Mouse (Mus musculus) lung, postnatal 0 days (tissue): ENCODE data around the gene Slc12a7. TPM values are rescaled to one million over a fixed set of nuclear protein-coding genes. Genes with fewer than 3 reads are reported as not detected.
"Not testable (repeated sequence)": the region's sequence is repeated elsewhere in the genome, so short reads cannot be mapped to it uniquely, and the experiment has no call there.

Experiments
- ATAC-seq: fragments of 200-750 bp; cut with Nextera tagmentation; 2 replicates; pipeline ENCODE4 v1.8.0; 2017; ENCODE audit warnings: moderate library complexity
- DNase-seq: peaks from one replicate; pipeline ENCODE4 v3.0.0-alpha.2; 2016; ENCODE audit warnings: low spot score
- H3K27ac ChIP-seq: fragments of 300-500 bp; sonication (generic); 2 replicates; pipeline ENCODE4 v1.5.1; 2014; ENCODE audit warnings: antibody characterized with exemption, mild to moderate bottlenecking, low read length, mixed read lengths
- H3K27me3 ChIP-seq: fragments of 300-500 bp; sonication (generic); replicated peaks from 2 replicates; pipeline ENCODE4 v1.6.1; 2014; ENCODE audit warnings: low read length, mixed read lengths; ENCODE audit not compliant: insufficient read depth
- H3K36me3 ChIP-seq: fragments of 300-500 bp; sonication (generic); 2 replicates; pipeline ENCODE4 v1.6.1; 2014; ENCODE audit warnings: low read length, mixed read lengths; ENCODE audit not compliant: insufficient read depth
- H3K4me1 ChIP-seq: fragments of 300-500 bp; sonication (generic); 2 replicates; pipeline ENCODE4 v1.6.1; 2014; ENCODE audit warnings: antibody characterized with exemption, low read depth, low read length, mixed read lengths; ENCODE audit not compliant: insufficient read depth
- H3K4me2 ChIP-seq: fragments of 300-500 bp; sonication (generic); replicated peaks from 2 replicates; pipeline ENCODE4 v1.6.1; 2014; ENCODE audit warnings: low read depth, mild to moderate bottlenecking, low read length, moderate library complexity, mixed read lengths
- H3K4me3 ChIP-seq: fragments of 300-500 bp; sonication (generic); 2 replicates; pipeline ENCODE4 v1.5.1; 2014; ENCODE audit warnings: low read depth, low read length
- H3K9ac ChIP-seq: fragments of 300-500 bp; sonication (generic); replicated peaks from 2 replicates; pipeline ENCODE4 v1.6.1; 2014; ENCODE audit warnings: low read depth, mild to moderate bottlenecking
- H3K9me3 ChIP-seq: fragments of 300-500 bp; sonication (generic); 2 replicates; pipeline ENCODE4 v1.6.1; 2016; ENCODE audit warnings: low read length, mixed read lengths
- CTCF ChIP-seq: IDR thresholded peaks from 2 replicates; pipeline ENCODE4 v1.5.1; 2016; ENCODE audit warnings: antibody characterized with exemption, mild to moderate bottlenecking
- EP300 ChIP-seq: IDR thresholded peaks from 2 replicates; pipeline ENCODE4 v1.6.1; 2016; ENCODE audit warnings: antibody characterized with exemption, mild to moderate bottlenecking, control low read depth
- WGBS: fragments of 180-500 bp; shearing (Covaris S2); extraction: QIAGEN DNeasy Blood & Tissue Kit; methylation state at CpG from one replicate; pipeline ENCODE4 v1.1.7; 2014; 5-methylcytosine and 5-hydroxymethylcytosine counted together
- polyA plus RNA-seq: library from polyadenylated mRNA; unstranded; fragments of >200 nt; fragmentation: Nextera tagmentation; extraction: Ambion mirVana; gene quantifications from 2 replicates; pipeline ENCODE4 v1.2.1, GENCODE M21; 2015

Gene Slc12a7
- polyA plus RNA-seq, 1 experiment from 2014 or later: 10.5 TPM

DNA sequence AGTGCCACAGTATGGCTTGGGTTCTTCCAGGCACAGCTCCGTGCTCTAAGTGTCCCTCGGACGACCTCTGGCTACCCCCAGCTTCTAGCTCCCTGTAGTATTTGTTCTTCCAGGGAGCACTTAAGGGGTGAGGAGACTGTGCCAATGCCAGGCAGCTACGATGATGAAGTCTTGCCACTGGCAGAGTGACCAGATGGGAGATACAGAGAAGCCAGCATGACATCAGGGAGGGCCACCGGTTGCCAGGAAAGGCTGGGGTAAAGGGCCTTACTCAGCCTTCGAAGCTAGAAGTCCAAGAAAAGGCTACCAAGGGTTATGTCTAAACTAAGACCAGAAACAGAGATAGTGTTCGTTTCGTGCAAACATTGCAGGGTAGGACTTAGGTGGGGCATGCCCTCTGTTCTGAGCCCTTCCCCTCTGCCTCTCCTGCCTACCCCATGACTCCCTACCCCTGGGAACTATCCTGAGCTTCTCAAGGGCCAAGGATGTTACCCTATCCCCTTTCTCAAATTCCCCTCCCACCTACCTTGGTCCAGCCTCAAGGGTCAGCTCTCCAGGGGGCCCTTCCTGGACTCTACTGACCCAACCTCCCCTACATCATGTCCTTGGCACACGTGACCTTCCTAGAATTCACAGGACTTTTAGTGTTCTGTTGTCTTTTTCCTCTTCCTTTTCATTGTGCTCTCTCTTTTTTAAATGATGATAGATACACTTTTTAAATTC is 31.6 kb upstream of the Slc12a7 start:
- Histone ChIP-seq H3K27ac (no peak overlapping the region), H3K4me1 (no peaks in the 10 kb centered on the region), H3K4me2 (no peak overlapping the region), H3K27me3 (no peaks in the 10 kb centered on the region), H3K9me3 (no peaks in the 10 kb centered on the region), H3K4me3 (no peak overlapping the region), H3K36me3 (no peaks in the 10 kb centered on the region), H3K9ac (no peak overlapping the region)
- no peak for TF ChIP-seq CTCF
- TF ChIP-seq EP300: no peak
- no peak for ATAC-seq
- 78% methylated on average over 9 of the region's 9 CpGs for WGBS
- no peak for DNase-seq

DNA sequence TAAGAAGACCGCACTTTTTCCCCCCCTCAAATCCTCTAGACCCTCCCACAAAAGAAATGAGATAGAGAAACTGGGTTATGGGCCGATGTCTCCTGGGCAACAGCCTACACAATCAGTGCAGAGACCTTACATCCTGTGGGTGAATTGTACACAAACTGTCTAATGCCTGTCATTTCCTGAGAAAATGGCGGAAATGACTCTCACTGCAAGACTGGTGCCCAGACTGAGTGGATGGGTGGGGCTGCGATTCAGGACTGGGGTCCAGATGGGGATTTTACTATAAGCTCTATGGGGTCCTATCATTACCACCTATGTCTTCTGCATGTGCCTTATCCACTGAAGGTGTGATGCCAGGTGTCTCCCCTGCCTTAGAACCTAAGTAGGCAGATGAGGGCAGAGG is 30.1 kb upstream of the Slc12a7 start:
- Histone ChIP-seq H3K9ac (no peak overlapping the region), H3K27me3 (no peaks in the 10 kb centered on the region), H3K9me3 (no peaks in the 10 kb centered on the region), H3K4me2 (no peak overlapping the region), H3K4me1 (no peaks in the 10 kb centered on the region), H3K27ac (no peak overlapping the region), H3K36me3 (no peaks in the 10 kb centered on the region), H3K4me3 (no peak overlapping the region)
- TF ChIP-seq EP300: peak; percentile 47; the same call in 1 of the 2 replicates
- TF ChIP-seq CTCF: no peak
- 59% methylated on average over 4 of the region's 4 CpGs for WGBS
- ATAC-seq (peak; percentile 83), DNase-seq (peak; percentile 58)

DNA sequence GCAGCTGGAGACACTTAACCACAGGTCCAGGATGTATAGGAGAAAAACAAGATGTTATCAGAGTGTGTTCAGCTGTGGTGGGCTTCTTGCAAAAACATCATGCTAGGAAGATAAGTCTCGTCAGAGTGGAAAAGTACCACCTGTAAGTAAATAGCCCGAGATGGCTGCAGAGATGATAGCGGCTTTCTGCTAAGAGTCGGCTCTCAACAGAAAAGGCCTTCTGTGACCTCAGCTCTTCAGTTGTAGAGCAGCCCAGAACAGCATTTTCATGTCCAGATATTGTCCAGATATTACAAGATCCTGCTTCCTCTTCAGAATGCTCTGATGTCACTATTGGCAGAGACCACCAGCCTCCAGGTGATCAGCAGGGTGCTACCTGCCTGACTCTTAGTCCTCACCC is 29.4 kb upstream of the Slc12a7 start:
- H3K4me1 ChIP-seq, ATAC-seq, H3K4me3 ChIP-seq, H3K27ac ChIP-seq, H3K4me2 ChIP-seq, DNase-seq, H3K36me3 ChIP-seq, H3K27me3 ChIP-seq, H3K9ac ChIP-seq, H3K9me3 ChIP-seq: not testable (repeated sequence)
- 48% methylated on average over 4 of the region's 4 CpGs for WGBS

DNA sequence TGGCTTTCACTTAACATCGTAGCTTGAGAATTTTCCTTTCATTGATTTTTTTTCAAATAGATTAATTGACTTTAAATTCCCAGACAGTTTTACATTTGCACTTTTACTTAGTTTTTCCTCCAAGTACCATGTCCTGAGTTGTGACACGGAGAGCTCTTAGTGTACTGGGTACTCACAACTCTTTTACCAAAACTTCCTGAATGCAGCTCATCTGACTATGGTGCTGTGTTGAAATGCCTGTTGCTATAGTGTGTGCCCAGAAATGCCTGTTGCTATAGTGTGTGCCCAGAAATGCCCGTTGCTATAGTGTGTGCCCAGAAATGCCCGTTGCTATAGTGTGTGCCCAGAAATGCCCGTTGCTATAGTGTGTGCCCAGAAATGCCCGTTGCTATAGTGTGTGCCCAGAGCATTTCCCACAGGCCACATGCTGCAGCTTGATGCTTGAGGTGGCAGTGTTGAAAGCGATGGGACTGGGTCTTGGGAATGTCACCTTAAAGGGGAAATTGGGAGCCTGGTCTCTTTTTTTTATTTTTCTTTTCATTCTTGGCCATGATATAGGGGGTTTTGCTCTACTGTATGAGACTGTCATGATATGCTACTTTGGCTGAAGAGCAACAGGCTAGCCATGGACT is 28.1 kb upstream of the Slc12a7 start, which contains the start of gene Slc6a19:
Gene Slc6a19 (minus strand): TSS at position 172 of the 632 bp plus-strand sequence.
- Histone ChIP-seq H3K4me1 (no peaks in the 10 kb centered on the region; the same call in 1 of the 2 replicates), H3K27me3 (no peaks in the 10 kb centered on the region), H3K4me2 (no peak within 1 kb of the TSS), H3K36me3 (no peaks in the 10 kb centered on the region), H3K27ac (no peak within 1 kb of the TSS), H3K9me3 (no peaks in the 10 kb centered on the region), H3K9ac (no peak within 1 kb of the TSS), H3K4me3 (no peak within 1 kb of the TSS)
- ATAC-seq (no peak), DNase-seq (no peak)
- 86% methylated on average over 7 of the region's 7 CpGs for WGBS
- no peak for TF ChIP-seq CTCF
- TF ChIP-seq EP300: no peak

DNA sequence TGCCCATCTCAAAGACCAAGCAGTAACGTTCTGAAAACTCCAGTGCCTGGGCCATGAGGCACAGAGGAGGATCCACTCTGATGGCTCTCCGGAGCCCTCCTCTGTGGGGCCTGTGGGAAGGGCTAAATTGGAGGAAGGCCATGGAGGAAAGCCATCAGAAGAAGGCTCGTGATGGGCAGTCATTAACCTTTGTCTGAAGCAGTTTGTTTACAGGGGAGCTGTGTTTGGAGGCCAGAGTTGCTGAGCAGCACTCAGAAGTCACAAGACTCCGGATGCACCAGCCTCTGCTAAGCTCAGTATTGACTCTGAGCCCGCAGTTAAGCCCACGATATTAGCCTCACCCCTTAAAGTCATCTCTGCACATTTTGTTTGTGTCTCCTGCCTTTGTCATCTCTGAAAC is 23.4 kb upstream of the Slc12a7 start:
- ATAC-seq: peak; percentile 32; the same call in 1 of the 2 replicates
- no peaks in the 10 kb centered on the region; the same call in 1 of the 2 replicates for H3K4me1 ChIP-seq
- no peak overlapping the region for H3K9ac ChIP-seq
- WGBS: 39% methylated on average over 6 of the region's 6 CpGs
- H3K4me3 ChIP-seq: no peak overlapping the region
- no peak for TF ChIP-seq EP300
- no peak for TF ChIP-seq CTCF
- H3K4me2 ChIP-seq: no peak overlapping the region
- no peaks in the 10 kb centered on the region for H3K9me3 ChIP-seq
- no peaks in the 10 kb centered on the region for H3K36me3 ChIP-seq
- H3K27ac ChIP-seq: no peak overlapping the region
- no peak for DNase-seq
- H3K27me3 ChIP-seq: no peaks in the 10 kb centered on the region

DNA sequence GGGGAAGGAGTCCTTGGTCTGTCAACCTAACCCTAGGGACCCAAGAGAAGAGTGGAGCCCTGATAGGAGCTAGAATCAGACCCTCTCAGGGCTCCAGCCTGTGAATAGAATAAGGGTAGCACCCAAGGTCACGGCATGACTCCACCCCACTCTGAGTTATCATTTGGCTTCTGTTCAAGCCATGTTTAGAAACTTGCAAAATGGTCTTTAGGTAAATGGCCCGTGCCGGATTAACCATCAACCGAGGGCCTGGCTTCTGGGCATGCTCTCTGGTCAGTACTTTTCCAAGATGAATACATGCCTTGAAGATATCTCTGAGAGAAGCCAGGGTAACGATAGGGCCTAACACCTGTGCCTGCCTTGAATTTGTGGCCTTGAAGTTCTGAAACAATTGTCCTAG is 21.7 kb upstream of the Slc12a7 start:
- H3K4me2 ChIP-seq: no peak overlapping the region
- DNase-seq (no peak), ATAC-seq (no peak)
- no peaks in the 10 kb centered on the region; the same call in 1 of the 2 replicates for H3K4me1 ChIP-seq
- H3K27ac ChIP-seq: no peak overlapping the region
- H3K27me3 ChIP-seq: no peaks in the 10 kb centered on the region
- H3K9me3 ChIP-seq: no peaks in the 10 kb centered on the region
- no peak overlapping the region for H3K4me3 ChIP-seq
- 81% methylated on average over 5 of the region's 5 CpGs for WGBS
- no peaks in the 10 kb centered on the region for H3K36me3 ChIP-seq
- no peak overlapping the region for H3K9ac ChIP-seq
- no peak for TF ChIP-seq CTCF
- TF ChIP-seq EP300: no peak
